Mouse (Mus musculus) layer of hippocampus, adult 11-12 months (tissue): Measurements from ENCODE around the gene 4930572O03Rik.
"Not testable (repeated sequence)": the region's sequence is repeated elsewhere in the genome, so short reads cannot be mapped to it uniquely, and the experiment has no call there.

ENCODE experiments used
- DNase-seq: peaks from one replicate; pipeline ENCODE4 v3.0.0; 2022; ENCODE audit warnings: low spot score

4930572O03Rik gene

GRCm38 (mm10) chr5:15616195-15616594, 40.7 kb downstream of the 4930572O03Rik start:
- not testable (repeated sequence) for DNase-seq

- DNase-seq: peak; percentile 18
Observed at GRCm38 (mm10) chr5:15610695-15611094, 46.2 kb downstream of the 4930572O03Rik start.

DNA sequence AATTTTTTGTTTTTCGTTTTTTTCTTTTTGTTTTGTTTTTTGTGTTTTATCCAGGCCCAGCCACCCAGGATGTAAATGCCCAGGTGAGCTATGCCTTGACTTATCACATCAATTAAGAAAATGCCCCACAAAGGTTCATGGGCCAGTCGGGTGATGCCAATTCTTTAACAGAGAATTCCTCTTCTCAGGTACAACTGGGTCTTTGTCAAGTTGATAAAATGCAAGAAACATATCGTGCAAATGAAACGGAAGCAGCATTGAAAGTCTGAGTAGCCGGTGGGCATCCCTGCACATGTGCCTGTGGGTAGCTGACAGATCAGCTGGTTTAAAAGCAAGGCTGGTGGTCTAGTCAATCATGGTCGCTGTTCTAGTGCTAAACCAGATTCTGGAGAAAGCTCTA, 50.2 kb downstream of the 4930572O03Rik start:
- not testable (repeated sequence) for DNase-seq

DNA sequence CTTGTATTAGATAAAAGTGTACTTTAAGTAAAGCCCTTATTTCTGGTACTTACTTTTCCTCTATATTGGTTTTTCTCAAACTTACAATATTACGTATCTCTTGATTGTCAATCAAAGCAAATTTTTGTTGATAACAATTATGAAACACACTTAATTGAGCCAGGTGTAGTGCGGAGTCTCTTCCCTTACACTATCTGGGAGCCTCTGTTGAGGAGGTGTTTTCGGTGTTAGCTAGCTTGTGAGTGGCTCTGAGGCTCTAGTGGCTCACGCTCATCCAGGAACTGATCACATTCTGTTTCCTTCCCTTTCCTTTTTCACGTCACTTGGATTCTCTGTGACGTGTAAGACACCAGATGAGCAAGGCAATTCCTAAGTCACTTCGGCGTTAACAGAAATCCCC, 53.3 kb downstream of the 4930572O03Rik start:
- DNase-seq: not testable (repeated sequence)

DNA sequence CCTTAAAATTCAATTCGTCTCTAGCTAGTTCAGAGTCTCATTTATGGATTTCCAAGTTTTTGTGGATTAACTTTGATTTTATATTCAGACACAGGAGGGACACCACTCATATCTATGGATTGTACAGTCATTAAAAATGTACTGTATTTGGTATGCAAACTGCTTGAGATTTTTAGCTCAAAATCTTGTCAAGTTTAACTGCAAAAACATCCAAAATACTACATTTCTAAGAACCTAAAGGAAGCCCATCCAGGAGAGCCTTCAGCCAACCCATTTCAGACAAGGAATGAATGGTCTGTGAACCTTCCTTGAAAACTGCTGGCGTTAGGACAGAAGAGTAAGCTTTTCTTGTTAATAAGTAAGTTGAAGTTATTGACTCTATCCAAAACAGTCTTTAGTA, 53.9 kb downstream of the 4930572O03Rik start:
- DNase-seq: not testable (repeated sequence)

DNA sequence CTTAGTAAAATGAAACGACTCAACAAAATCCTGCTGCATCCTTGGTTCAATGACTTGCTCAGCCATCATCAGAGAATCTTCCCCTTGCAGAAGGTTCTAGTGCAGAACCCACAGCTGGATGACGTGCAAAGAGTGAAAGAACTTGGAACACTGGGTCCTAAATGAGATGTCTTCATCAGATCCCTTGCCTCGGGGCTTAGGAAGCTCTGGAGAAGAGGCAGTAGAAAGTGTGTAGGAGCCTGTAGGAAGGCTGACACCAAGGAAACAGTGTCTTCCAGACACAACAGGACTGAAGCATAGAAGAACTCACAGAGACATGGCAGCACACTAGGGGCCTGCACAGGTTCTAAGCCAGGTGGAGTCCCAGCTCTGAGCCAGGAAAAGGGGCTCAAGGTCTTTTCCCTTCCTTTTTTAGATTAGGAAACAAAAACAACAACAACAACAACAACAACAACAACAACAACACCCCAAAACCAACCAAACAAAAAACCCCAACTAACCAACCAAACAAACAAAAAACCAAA, 54.4 kb downstream of the 4930572O03Rik start:
- DNase-seq: not testable (repeated sequence)
